Mouse (Mus musculus) gastrocnemius, adult 2 months (tissue): ENCODE data around the gene Snrnp25. TPM values are rescaled to one million over a fixed set of nuclear protein-coding genes. Genes with fewer than 3 reads are reported as not detected.

Experiments
- DNase-seq: peaks from one replicate; pipeline ENCODE4 v3.0.0; 2022
- H3K27ac ChIP-seq: fragments of 200-600 bp; 2 replicates; pipeline ENCODE4 v1.8.1; 2022; ENCODE audit warnings: mild to moderate bottlenecking
- H3K4me3 ChIP-seq: fragments of 200-600 bp; 2 replicates; pipeline ENCODE4 v1.8.1; 2022; ENCODE audit warnings: mild to moderate bottlenecking, moderate library complexity
- CTCF ChIP-seq: fragments of 200-600 bp; IDR thresholded peaks from 2 replicates; pipeline ENCODE4 v1.8.1; 2022; ENCODE audit warnings: antibody characterized with exemption, mild to moderate bottlenecking, moderate library complexity
- intact Hi-C: fragments of 180-260 bp; cut with DNase I; formaldehyde crosslinking; loops from one replicate; pipeline ENCODE4 v1.15.1; 2025
- total RNA-seq, 2 experiments: library from RNA; stranded (reverse); gene quantifications; 2 replicates each; pipeline ENCODE4 v1.2.3; 2021

The Snrnp25 gene
- total RNA-seq, 2 experiments from 2014 or later = 9.5 to 9.7 TPM

GRCm38 (mm10) chr11:32228292-32228845 lies 23.2 kb downstream of the Snrnp25 start:
- intact Hi-C loops = no loop called here
- H3K27ac ChIP-seq = peak overlapping the region; percentile 28; the same call in 1 of the 2 replicates
- DNase-seq = no peak
- H3K4me3 ChIP-seq = no peak overlapping the region
- TF ChIP-seq CTCF = no peak

- Histone ChIP-seq H3K4me3 (no peak overlapping the region), H3K27ac (no peak overlapping the region)
- DNase-seq = no peak
- peak; percentile 26; the same call in 1 of the 2 replicates for TF ChIP-seq CTCF
- intact Hi-C loops = no loop called here
Observed at GRCm38 (mm10) chr11:32230220-32230619, 25.0 kb downstream of the Snrnp25 start.

GRCm38 (mm10) chr11:32231125-32231524 lies 25.9 kb downstream of the Snrnp25 start:
- TF ChIP-seq CTCF = no peak
- no peak overlapping the region for H3K27ac ChIP-seq
- H3K4me3 ChIP-seq = no peak overlapping the region
- intact Hi-C loops = no loop called here
- DNase-seq = no peak

- no peak for DNase-seq
- Histone ChIP-seq H3K4me3 (no peak overlapping the region), H3K27ac (no peak overlapping the region)
- TF ChIP-seq CTCF = no peak
- intact Hi-C loops = no loop called here
Observed at GRCm38 (mm10) chr11:32232848-32233247, 27.6 kb downstream of the Snrnp25 start.

- peak; percentile 50 for DNase-seq
- no peak for TF ChIP-seq CTCF
- peak overlapping the region; percentile 54; the same call in 1 of the 2 replicates for H3K27ac ChIP-seq
- intact Hi-C loops = no loop called here
- no peak overlapping the region for H3K4me3 ChIP-seq
Observed at GRCm38 (mm10) chr11:32233895-32234294, 28.7 kb downstream of the Snrnp25 start.

- peak; percentile 22 for DNase-seq
- H3K4me3 ChIP-seq = no peak overlapping the region
- H3K27ac ChIP-seq = peak overlapping the region; percentile 54
- intact Hi-C loops = no loop called here
- no peak for TF ChIP-seq CTCF
Observed at GRCm38 (mm10) chr11:32234816-32235485, 29.7 kb downstream of the Snrnp25 start.

- no peak for TF ChIP-seq CTCF
- intact Hi-C loops = no loop called here
- peak; percentile 83 for DNase-seq
- Histone ChIP-seq H3K4me3 (no peak overlapping the region), H3K27ac (peak overlapping the region; percentile 54)
Observed at GRCm38 (mm10) chr11:32235646-32236045, 30.4 kb downstream of the Snrnp25 start.

- Histone ChIP-seq H3K4me3 (no peak overlapping the region), H3K27ac (0 out of 2 replicates have a peak overlapping the region, but pooled peaks have one; percentile 28)
- intact Hi-C loops = no loop called here
- DNase-seq = no peak
- no peak for TF ChIP-seq CTCF
Observed at GRCm38 (mm10) chr11:32236132-32236531, 30.9 kb downstream of the Snrnp25 start.

- DNase-seq = peak; percentile 69
- H3K27ac ChIP-seq = no peak overlapping the region
- TF ChIP-seq CTCF = peak; percentile 76
- intact Hi-C loops = no loop called here
- H3K4me3 ChIP-seq = no peak overlapping the region
Observed at GRCm38 (mm10) chr11:32236712-32237410, 31.6 kb downstream of the Snrnp25 start.

- TF ChIP-seq CTCF = no peak
- DNase-seq = no peak
- no peak overlapping the region for H3K27ac ChIP-seq
- H3K4me3 ChIP-seq = no peak overlapping the region
- intact Hi-C loops = no loop called here
Observed at GRCm38 (mm10) chr11:32237411-32237795, 32.2 kb downstream of the Snrnp25 start.

- peak; percentile 78 for DNase-seq
- intact Hi-C loops = loop anchor here (1.0 kb wide), 2 partner anchors 21 to 56 kb away; no protein-coding TSS in a partner anchor
- no peak overlapping the region for H3K27ac ChIP-seq
- TF ChIP-seq CTCF = peak; percentile 100
- H3K4me3 ChIP-seq = no peak overlapping the region
Observed at GRCm38 (mm10) chr11:32238093-32238860, 33.1 kb downstream of the Snrnp25 start.

GRCm38 (mm10) chr11:32241391-32241790 lies 36.2 kb downstream of the Snrnp25 start:
- no peak for DNase-seq
- TF ChIP-seq CTCF = no peak
- Histone ChIP-seq H3K27ac (no peak overlapping the region), H3K4me3 (no peak overlapping the region)
- intact Hi-C loops = loop anchor here (5.0 kb wide), 1 partner anchor 34 kb away; the partner anchor contains the start of gene Snrnp25
